Mouse (Mus musculus): ENCODE results near the gene Kctd2. TPM values are rescaled to one million over a fixed set of nuclear protein-coding genes. Genes with fewer than 3 reads are reported as not detected.
A peak's percentile ranks its signal among the peaks of the same experiment; 100 is the strongest.
"Not testable (repeated sequence)": the region's sequence is repeated elsewhere in the genome, so short reads cannot be mapped to it uniquely, and the experiment has no call there.

Kctd2 gene
- total RNA-seq, 2 experiments from 2014 or later, result 22.7 to 26.7 TPM

DNA sequence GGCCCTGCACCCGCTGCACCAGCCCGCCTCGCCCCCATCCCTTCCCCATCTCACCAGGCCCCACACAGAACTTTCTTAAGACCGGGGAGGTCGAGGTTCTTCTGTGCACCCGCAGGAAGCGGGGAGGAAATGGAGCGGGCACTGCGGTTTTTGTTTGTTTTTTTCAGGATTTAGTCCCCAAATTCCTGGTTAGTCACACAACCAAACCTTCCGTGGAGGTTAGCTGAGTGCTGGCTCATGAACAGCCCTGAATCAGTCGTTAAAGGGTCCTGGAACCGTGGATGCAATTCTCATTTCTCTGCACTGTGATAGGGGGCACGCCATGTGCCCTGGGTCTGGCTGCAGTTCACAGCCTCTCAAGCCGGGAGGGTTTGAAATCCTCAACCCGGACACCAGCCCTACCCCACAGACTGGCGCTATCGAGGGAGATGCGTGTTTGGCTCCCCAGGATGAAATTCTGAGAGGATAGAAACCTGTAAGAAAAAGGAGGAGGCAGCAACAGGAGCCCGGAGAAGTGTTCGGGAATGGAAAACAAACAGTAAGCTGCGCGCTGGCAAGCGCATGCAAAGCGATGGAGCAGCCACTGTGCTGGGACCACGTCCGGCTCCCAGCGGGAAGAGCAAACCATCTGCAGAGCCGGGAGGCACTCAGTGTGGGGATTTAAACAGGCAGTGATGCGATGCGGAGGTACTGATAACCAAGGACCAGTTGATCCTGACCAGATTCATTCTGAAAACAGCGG, 15.8 kb downstream of the Kctd2 start:
- DNase-seq, result peak; percentile 56 to 58
- intact Hi-C loops (cut with DNase I), result no loop called here

- intact Hi-C loops (cut with DNase I), result no loop called here
- no peak for DNase-seq
Measured at GRCm38 (mm10) chr11:115437571-115438122, 17.7 kb downstream of the Kctd2 start.

- DNase-seq, result no peak
- intact Hi-C loops (cut with DNase I), result no loop called here
Measured at GRCm38 (mm10) chr11:115439326-115439725, 19.4 kb downstream of the Kctd2 start.

DNA sequence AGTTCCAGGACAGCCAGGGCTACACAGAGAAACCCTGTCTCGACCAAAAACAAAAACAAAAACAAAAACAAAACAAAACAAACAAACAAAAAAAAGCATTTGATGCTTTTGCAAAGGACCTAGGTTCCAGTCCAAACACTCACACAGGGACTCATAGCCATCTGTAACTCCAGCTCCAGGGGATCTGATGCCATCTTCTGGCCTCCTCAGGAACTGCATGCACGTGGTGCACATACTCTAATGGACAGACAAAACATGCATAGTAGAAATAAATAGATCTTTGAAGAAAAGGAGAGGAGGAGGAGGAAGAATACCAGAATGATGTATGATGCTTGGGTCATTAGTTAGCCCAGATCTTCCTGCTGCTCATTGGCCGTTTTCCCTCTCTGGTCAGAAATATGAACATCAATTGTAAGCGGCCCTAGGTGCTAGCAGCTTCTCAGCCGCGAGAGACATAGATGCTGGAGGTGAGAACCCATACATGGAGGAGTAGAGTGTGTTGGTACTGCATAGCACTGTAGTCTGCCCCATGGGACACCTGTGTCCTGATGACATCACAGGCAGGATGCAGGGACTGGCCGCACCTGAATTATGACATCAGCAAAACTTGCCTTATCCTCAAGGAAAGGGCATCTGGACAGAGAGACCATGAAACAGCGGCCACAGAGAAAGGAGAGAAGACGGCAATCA, 20.1 kb downstream of the Kctd2 start, which contains the start of gene Trim80:
Trim80 (plus strand) TSS at position 640 of the 690 bp plus-strand sequence.
- DNase-seq, result no peak
- intact Hi-C loops (cut with DNase I), result no loop called here

GRCm38 (mm10) chr11:115441417-115441816, 21.5 kb downstream of the Kctd2 start:
- DNase-seq, result no peak
- intact Hi-C loops (cut with DNase I), result no loop called here

DNA sequence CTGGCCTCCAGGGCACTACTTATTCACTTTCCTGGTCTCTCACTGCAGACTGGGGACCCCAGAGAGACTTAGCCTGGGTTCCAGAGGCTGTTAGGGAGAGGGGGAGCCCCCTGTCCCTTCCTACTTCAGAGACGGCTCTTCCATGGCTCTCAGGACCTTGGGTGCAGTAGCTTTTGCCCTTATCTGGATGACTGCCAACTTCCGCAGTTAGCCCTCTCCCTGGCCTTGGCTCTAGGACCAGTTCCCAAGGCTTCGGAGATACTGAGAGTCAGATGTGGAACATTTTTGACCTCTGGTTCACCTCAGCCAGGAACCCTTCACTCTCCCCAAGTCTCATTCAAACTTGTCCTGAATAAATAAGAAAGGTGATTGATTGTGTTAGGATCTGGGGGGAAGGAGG, 27.0 kb downstream of the Kctd2 start:
- peak; percentile 74 to 75 for DNase-seq
- intact Hi-C loops (cut with DNase I), result no loop called here

GRCm38 (mm10) chr11:115447321-115447885, 27.5 kb downstream of the Kctd2 start:
- intact Hi-C loops (cut with DNase I), result no loop called here
- peak in 1 of 2 experiments; percentile 44 for DNase-seq

DNA sequence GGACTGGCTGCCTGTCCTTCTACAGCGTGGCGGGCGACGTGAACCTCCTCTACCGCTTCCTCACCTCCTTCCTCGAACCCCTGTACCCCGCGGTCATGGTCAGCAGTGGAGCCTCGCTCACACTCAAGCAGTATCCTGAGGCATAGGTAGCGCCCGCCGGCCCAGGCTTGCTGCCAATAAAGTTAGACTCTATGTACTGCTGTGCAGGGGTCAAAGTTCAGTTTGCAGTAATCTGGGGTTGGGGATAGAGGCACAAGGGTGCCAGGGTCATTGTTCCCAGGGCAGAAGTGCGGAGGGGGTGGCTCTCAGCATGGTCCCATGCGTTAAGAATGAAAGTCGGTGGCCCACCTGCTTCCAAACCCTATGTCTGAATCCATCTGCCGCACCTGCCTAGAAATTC, 28.1 kb downstream of the Kctd2 start:
- DNase-seq, result no peak
- intact Hi-C loops (cut with DNase I), result no loop called here

GRCm38 (mm10) chr11:115448998-115449397, 29.1 kb downstream of the Kctd2 start:
- intact Hi-C loops (cut with DNase I), result no loop called here
- DNase-seq, result no peak

GRCm38 (mm10) chr11:115450176-115450575, 30.2 kb downstream of the Kctd2 start:
- DNase-seq, result no peak
- intact Hi-C loops (cut with DNase I), result no loop called here

GRCm38 (mm10) chr11:115451781-115452241, 31.9 kb downstream of the Kctd2 start:
- DNase-seq, result no peak
- intact Hi-C loops (cut with DNase I), result no loop called here

- intact Hi-C loops (cut with DNase I), result no loop called here
- DNase-seq, result no peak
Measured at GRCm38 (mm10) chr11:115452281-115452860, 32.4 kb downstream of the Kctd2 start.

DNA sequence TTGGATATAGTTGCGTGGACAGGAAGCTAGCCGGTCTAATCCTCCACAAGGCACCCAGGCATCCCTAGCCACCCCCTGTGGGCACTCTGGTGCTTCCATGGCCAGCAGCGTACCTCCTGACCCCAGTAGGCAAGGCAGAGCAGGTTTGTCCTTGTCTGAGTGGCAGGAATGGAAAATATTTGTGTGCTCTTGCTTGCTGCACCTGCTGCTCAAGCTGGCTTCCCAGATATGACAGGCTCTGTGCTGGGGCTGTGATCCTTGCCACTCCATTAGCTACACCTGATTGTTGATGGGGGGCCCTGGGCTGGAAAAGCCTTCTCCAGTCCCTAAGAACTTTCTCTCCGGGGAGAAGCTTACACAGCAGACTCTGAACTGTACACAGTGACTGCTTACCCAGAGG, 33.4 kb downstream of the Kctd2 start:
- intact Hi-C loops (cut with DNase I), result no loop called here
- no peak for DNase-seq

- DNase-seq; intact Hi-C loops (cut with DNase I): not testable (repeated sequence)
Measured at GRCm38 (mm10) chr11:115454822-115455221, 34.9 kb downstream of the Kctd2 start.

DNA sequence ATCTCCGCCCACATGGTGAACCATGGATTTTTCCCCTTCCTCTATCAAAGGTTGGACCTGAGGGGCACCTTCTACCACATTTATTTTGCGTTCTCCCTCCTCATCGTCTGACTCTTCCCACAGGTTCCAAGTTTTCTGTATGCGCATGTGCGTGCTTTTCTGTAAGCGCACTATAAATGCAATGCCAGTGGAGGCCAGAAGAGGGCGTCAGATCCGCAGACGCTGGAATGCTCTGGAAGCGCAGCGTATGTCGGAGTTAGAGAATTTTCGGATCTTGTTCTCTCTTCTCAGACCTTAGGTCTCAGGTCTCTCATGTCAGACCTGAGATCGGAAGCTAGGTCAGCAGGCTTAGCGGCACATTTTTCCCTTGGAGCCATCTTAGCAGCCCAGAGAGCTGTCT, 35.7 kb downstream of the Kctd2 start:
- DNase-seq, result no peak
- intact Hi-C loops (cut with DNase I), result no loop called here

DNA sequence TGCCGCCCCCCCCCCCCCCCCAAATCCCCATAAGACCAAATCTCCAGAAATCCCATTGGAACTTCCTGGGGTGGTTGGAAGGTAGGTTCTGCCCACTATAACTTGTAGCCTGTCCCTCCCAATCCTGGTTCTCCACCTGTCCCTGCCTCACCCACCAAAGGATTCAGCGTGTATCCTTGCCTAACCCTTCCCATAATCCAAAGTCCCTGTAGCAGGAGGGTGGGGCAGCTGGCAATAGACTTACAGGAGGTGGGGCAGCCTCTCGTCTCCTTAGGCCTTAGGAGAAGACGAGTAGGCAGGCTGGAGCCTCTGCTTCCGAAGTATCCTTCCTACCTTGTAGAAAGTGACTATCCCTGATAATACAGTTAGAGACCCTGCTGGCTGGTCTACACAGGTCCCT, 36.3 kb downstream of the Kctd2 start:
- DNase-seq, result no peak
- intact Hi-C loops (cut with DNase I), result no loop called here

GRCm38 (mm10) chr11:115457405-115457804, 37.5 kb downstream of the Kctd2 start:
- peak in 1 of 2 experiments; percentile 34 for DNase-seq
- intact Hi-C loops (cut with DNase I), result no loop called here

- no peak for DNase-seq
- intact Hi-C loops (cut with DNase I), result no loop called here
Measured at GRCm38 (mm10) chr11:115460976-115461375, 41.0 kb downstream of the Kctd2 start.

GRCm38 (mm10) chr11:115461846-115462242, 41.9 kb downstream of the Kctd2 start:
- intact Hi-C loops (cut with DNase I), result no loop called here

GRCm38 (mm10) chr11:115462243-115462891, 42.4 kb downstream of the Kctd2 start, which contains the start of gene Slc16a5:
TSS of gene Slc16a5 (plus strand) at chr11:115462474.
- intact Hi-C loops (cut with DNase I), result no loop called here
- no peak for DNase-seq

More at GRCm38 (mm10) chr11:115461846-115462242, 41.9 kb downstream of the Kctd2 start:
- DNase-seq, result no peak
